ENCODE assay signal across 9 mouse cellular contexts in the genomic region with DNA sequence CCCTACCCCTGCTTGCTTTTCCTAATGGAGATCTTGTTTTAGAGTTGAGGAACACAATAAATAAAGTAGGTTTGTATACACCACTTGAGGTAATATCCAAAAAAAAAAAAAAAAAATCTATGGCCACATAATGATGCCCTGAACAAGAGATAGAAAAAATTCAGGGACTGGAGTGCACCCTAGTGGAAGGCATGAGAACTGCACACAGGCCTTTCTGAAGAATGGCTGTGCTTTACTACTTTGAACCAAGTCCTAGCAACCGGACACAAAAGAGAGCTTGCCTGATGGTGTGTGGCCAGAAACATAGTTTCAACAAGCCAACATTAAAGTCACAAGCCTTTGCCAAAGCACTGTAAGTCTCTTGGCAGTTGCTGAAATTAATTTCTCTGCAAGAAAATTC.
DNase-seq lines count a peak whose midpoint lies in the region; ATAC-seq lines count a peak whose summit lies in the region.
"Had no signal": no experiment of that assay in that cellular context is flagged by ENCODE, and none has a peak within 500 bp of the region (broad histone marks: within the 10 kb centered on the region; RNA-seq: fewer than 3 reads in every experiment).

No protein-coding gene starts in this region.

- H3K9me3 ChIP-seq in midbrain, embryonic 11.5 days (ENCODE audit: control insufficient read depth, low read length): no peaks in the 10 kb centered on the region
- no peaks in the 10 kb centered on the region for H3K9me3 ChIP-seq in midbrain, embryonic 13.5 days

- no peaks in the 10 kb centered on the region for H3K27me3 ChIP-seq in midbrain, embryonic 11.5 days (ENCODE audit: control insufficient read depth, insufficient read depth, low read length)
- H3K27me3 ChIP-seq in midbrain, embryonic 13.5 days: no peaks in the 10 kb centered on the region

- H3K27ac ChIP-seq in midbrain, embryonic 11.5 days (ENCODE audit: low read depth, low read length): no peak overlapping the region
- no peak overlapping the region for H3K27ac ChIP-seq in midbrain, embryonic 13.5 days
- H3K27ac ChIP-seq: macrophage had no signal

- peak; percentile 5 for DNase-seq in cerebellum, adult 8-10 months
- no peak for DNase-seq in cerebellum, adult 9-10 months
- peak; percentile 86 for DNase-seq in midbrain, embryonic 11.5 days (ENCODE audit: low spot score, missing footprints)
- DNase-seq in c-Kit-positive CD71-positive TER-119-negative erythroid progenitor cells, embryonic 14.5 days (ENCODE audit: low read depth): peak; percentile 7
- peak; percentile 67 for DNase-seq in kidney, adult 9 months
- DNase-seq in yolk sac, embryonic 10.5 days (ENCODE audit: low spot score): no peak

- H3K36me3 ChIP-seq in midbrain, embryonic 11.5 days (ENCODE audit: control insufficient read depth, insufficient read depth, low read length): no peaks in the 10 kb centered on the region
- H3K36me3 ChIP-seq in midbrain, embryonic 13.5 days: no peaks in the 10 kb centered on the region

- no peak overlapping the region for H3K9ac ChIP-seq in midbrain, embryonic 11.5 days (ENCODE audit: low read length)
- H3K9ac ChIP-seq in midbrain, embryonic 13.5 days (replicated peaks): no peak overlapping the region

- ATAC-seq in midbrain, embryonic 11.5 days (ENCODE audit: low FRiP score): no peak
- no peak for ATAC-seq in midbrain, embryonic 13.5 days
- ATAC-seq in megakaryocyte progenitor cell, adult 5-6 weeks (replicated peaks; ENCODE audit: poor library complexity): peak; percentile 60; the same call in 1 of the 2 replicates

- no peaks in the 10 kb centered on the region for H3K4me1 ChIP-seq in midbrain, embryonic 11.5 days (ENCODE audit: control insufficient read depth, insufficient read depth, low read length)
- H3K4me1 ChIP-seq in midbrain, embryonic 13.5 days (replicated peaks): no peaks in the 10 kb centered on the region

- H3K4me3 ChIP-seq in midbrain, embryonic 11.5 days (ENCODE audit: low read depth, low read length): no peak overlapping the region
- H3K4me3 ChIP-seq in midbrain, embryonic 13.5 days (replicated peaks): no peak overlapping the region

- no peak overlapping the region for H3K4me2 ChIP-seq in midbrain, embryonic 11.5 days
- no peak overlapping the region for H3K4me2 ChIP-seq in midbrain, embryonic 13.5 days (replicated peaks)

- WGBS in midbrain, embryonic 11.5 days: 85% methylated on average over 1 of the region's 1 CpGs
- WGBS in midbrain, embryonic 13.5 days: 56% methylated on average over 1 of the region's 1 CpGs

Comparison
In these comparisons a context has a peak if more than half of its experiments do, and no peak if none do; other contexts are left out.
1. DNase-seq: peak in cerebellum, adult 8-10 months (single experiment), midbrain, embryonic 11.5 days (single experiment), c-Kit-positive CD71-positive TER-119-negative erythroid progenitor cells, embryonic 14.5 days (single experiment) and kidney, adult 9 months (single experiment); none in cerebellum, adult 9-10 months (single experiment) and yolk sac, embryonic 10.5 days (single experiment).